Mouse (Mus musculus) midbrain, embryonic 15.5 days (tissue): ENCODE data around the gene Mrps9. TPM values are rescaled to one million over a fixed set of nuclear protein-coding genes. Genes with fewer than 3 reads are reported as not detected.

ENCODE experiments used
- ATAC-seq: fragments of 200-750 bp; cut with Nextera tagmentation; replicated peaks from 2 replicates; pipeline ENCODE4 v1.8.0; 2017; ENCODE audit warnings: moderate TSS enrichment
- H3K27ac ChIP-seq: fragments of 300-500 bp; sonication (generic); 2 replicates; pipeline ENCODE4 v1.5.1; 2015; ENCODE audit warnings: mild to moderate bottlenecking, inconsistent platforms
- H3K27me3 ChIP-seq: fragments of 300-500 bp; sonication (generic); replicated peaks from 2 replicates; pipeline ENCODE4 v1.6.1; 2015; ENCODE audit warnings: inconsistent platforms
- H3K36me3 ChIP-seq: fragments of 300-500 bp; sonication (generic); replicated peaks from 2 replicates; pipeline ENCODE4 v1.6.1; 2015; ENCODE audit warnings: inconsistent platforms
- H3K4me1 ChIP-seq: fragments of 300-500 bp; sonication (generic); 2 replicates; pipeline ENCODE4 v1.6.1; 2015; ENCODE audit warnings: inconsistent platforms
- H3K4me2 ChIP-seq: fragments of 300-500 bp; sonication (generic); 2 replicates; pipeline ENCODE4 v1.6.1; 2015; ENCODE audit warnings: inconsistent platforms, mild to moderate bottlenecking, moderate library complexity
- H3K4me3 ChIP-seq: fragments of 300-500 bp; sonication (generic); 2 replicates; pipeline ENCODE4 v1.5.1; 2015; ENCODE audit warnings: mild to moderate bottlenecking, inconsistent platforms
- H3K9ac ChIP-seq: fragments of 300-500 bp; sonication (generic); 2 replicates; pipeline ENCODE4 v1.6.1; 2015; ENCODE audit warnings: mild to moderate bottlenecking, inconsistent platforms
- H3K9me3 ChIP-seq: fragments of 300-500 bp; sonication (generic); 2 replicates; pipeline ENCODE4 v1.6.1; 2016; ENCODE audit warnings: inconsistent platforms
- WGBS: fragments of 180-500 bp; shearing (Covaris S2); methylation state at CpG from one replicate; pipeline ENCODE4 v1.1.7; 2015; ENCODE audit warnings: mixed read lengths; 5-methylcytosine and 5-hydroxymethylcytosine counted together
- polyA plus RNA-seq: library from polyadenylated mRNA; unstranded; fragments of >200 nt; fragmentation: Nextera tagmentation; extraction: Ambion mirVana; gene quantifications from 2 replicates; pipeline ENCODE4 v1.2.1, GENCODE M21; 2015

Mrps9 gene
- polyA plus RNA-seq = 29.3 and 35.4 TPM in 2 replicates

- Histone ChIP-seq H3K4me2 (peak within 1 kb of the TSS; percentile 58), H3K9ac (peak within 1 kb of the TSS; percentile 82), H3K36me3 (no peaks in the 10 kb centered on the region), H3K4me1 (peaks cover 12% of the 10 kb centered on the region), H3K27me3 (no peaks in the 10 kb centered on the region), H3K4me3 (peak within 1 kb of the TSS; percentile 98), H3K9me3 (no peaks in the 10 kb centered on the region), H3K27ac (peak within 1 kb of the TSS; percentile 74)
- under 1% methylated on average over 23 of the region's 23 CpGs for WGBS
- ATAC-seq = peak; percentile 100
These were observed at the start of gene Mrps9 for GRCm38 (mm10) chr1:42850663-42851397. Gene Mrps9, plus strand, starts transcription at chr1:42851233.

GRCm38 (mm10) chr1:42813301-42813845 is 37.7 kb upstream of the Mrps9 start:
- Histone ChIP-seq H3K9me3 (no peaks in the 10 kb centered on the region), H3K36me3 (no peaks in the 10 kb centered on the region), H3K9ac (no peak overlapping the region), H3K4me3 (no peak overlapping the region), H3K27ac (no peak overlapping the region), H3K4me2 (no peak overlapping the region), H3K4me1 (no peaks in the 10 kb centered on the region), H3K27me3 (no peaks in the 10 kb centered on the region)
- ATAC-seq = no peak
- WGBS = 87% methylated on average over 6 of the region's 6 CpGs

- ATAC-seq = peak; percentile 76
- Histone ChIP-seq H3K36me3 (no peaks in the 10 kb centered on the region), H3K4me1 (no peaks in the 10 kb centered on the region), H3K9me3 (no peaks in the 10 kb centered on the region), H3K4me3 (no peak overlapping the region), H3K4me2 (peak overlapping the region; percentile 5; the same call in 1 of the 2 replicates), H3K27ac (peak overlapping the region; percentile 41), H3K27me3 (no peaks in the 10 kb centered on the region), H3K9ac (no peak overlapping the region)
- WGBS = 69% methylated on average over 15 of the region's 15 CpGs
These were observed 36.0 kb upstream of the Mrps9 start for GRCm38 (mm10) chr1:42814798-42815619.

GRCm38 (mm10) chr1:42851398-42851767 is 350 bp downstream of the Mrps9 start:
- H3K27me3 ChIP-seq = no peaks in the 10 kb centered on the region
- peak overlapping the region; percentile 98 for H3K4me3 ChIP-seq
- H3K4me2 ChIP-seq = peak overlapping the region; percentile 58
- no peaks in the 10 kb centered on the region for H3K36me3 ChIP-seq
- peak overlapping the region; percentile 74 for H3K27ac ChIP-seq
- no peaks in the 10 kb centered on the region for H3K9me3 ChIP-seq
- peaks cover 12% of the 10 kb centered on the region for H3K4me1 ChIP-seq
- peak overlapping the region; percentile 82 for H3K9ac ChIP-seq
- under 1% methylated on average over 21 of the region's 21 CpGs for WGBS
- ATAC-seq = peak; percentile 82

- ATAC-seq = no peak
- H3K9ac ChIP-seq = peak overlapping the region; percentile 82; the same call in 1 of the 2 replicates
These were observed 777 bp downstream of the Mrps9 start for GRCm38 (mm10) chr1:42851810-42852209.

GRCm38 (mm10) chr1:42864719-42865250 is 13.8 kb downstream of the Mrps9 start:
- Histone ChIP-seq H3K27me3 (no peaks in the 10 kb centered on the region), H3K4me1 (no peaks in the 10 kb centered on the region), H3K4me2 (no peak overlapping the region), H3K9me3 (no peaks in the 10 kb centered on the region), H3K4me3 (no peak overlapping the region), H3K9ac (no peak overlapping the region), H3K27ac (no peak overlapping the region), H3K36me3 (no peaks in the 10 kb centered on the region)
- WGBS = 98% methylated on average over 5 of the region's 5 CpGs
- ATAC-seq = peak; percentile 4; the same call in 1 of the 2 replicates

More at GRCm38 (mm10) chr1:42851810-42852209, 777 bp downstream of the Mrps9 start:
- Histone ChIP-seq H3K36me3 (no peaks in the 10 kb centered on the region), H3K4me3 (peak overlapping the region; percentile 98), H3K27ac (no peak overlapping the region), H3K27me3 (no peaks in the 10 kb centered on the region), H3K4me2 (peak overlapping the region; percentile 58), H3K4me1 (peaks cover 12% of the 10 kb centered on the region), H3K9me3 (no peaks in the 10 kb centered on the region)
- WGBS = 3% methylated on average over 16 of the region's 16 CpGs

- ATAC-seq = peak; percentile 50
These were observed 14.4 kb downstream of the Mrps9 start for GRCm38 (mm10) chr1:42865336-42865939.

GRCm38 (mm10) chr1:42865986-42866385 is 15.0 kb downstream of the Mrps9 start:
- no peak overlapping the region for H3K9ac ChIP-seq
- no peak overlapping the region for H3K4me2 ChIP-seq
- H3K27ac ChIP-seq = no peak overlapping the region
- H3K9me3 ChIP-seq = no peaks in the 10 kb centered on the region
- no peak for ATAC-seq
- H3K36me3 ChIP-seq = no peaks in the 10 kb centered on the region
- no peaks in the 10 kb centered on the region for H3K27me3 ChIP-seq
- WGBS = 93% methylated on average over 4 of the region's 4 CpGs
- no peak overlapping the region for H3K4me3 ChIP-seq
- no peaks in the 10 kb centered on the region for H3K4me1 ChIP-seq

More at GRCm38 (mm10) chr1:42865336-42865939, 14.4 kb downstream of the Mrps9 start:
- Histone ChIP-seq H3K4me1 (no peaks in the 10 kb centered on the region), H3K36me3 (no peaks in the 10 kb centered on the region), H3K4me2 (no peak overlapping the region), H3K27ac (no peak overlapping the region), H3K9ac (no peak overlapping the region), H3K9me3 (no peaks in the 10 kb centered on the region), H3K4me3 (no peak overlapping the region), H3K27me3 (no peaks in the 10 kb centered on the region)
- WGBS = 99% methylated on average over 4 of the region's 4 CpGs

GRCm38 (mm10) chr1:42867188-42867587 is 16.2 kb downstream of the Mrps9 start:
- WGBS = 97% methylated on average over 3 of the region's 3 CpGs
- ATAC-seq = no peak
- Histone ChIP-seq H3K9me3 (no peaks in the 10 kb centered on the region), H3K4me1 (no peaks in the 10 kb centered on the region), H3K27ac (no peak overlapping the region), H3K36me3 (no peaks in the 10 kb centered on the region), H3K9ac (no peak overlapping the region), H3K4me2 (no peak overlapping the region), H3K4me3 (no peak overlapping the region), H3K27me3 (no peaks in the 10 kb centered on the region)

GRCm38 (mm10) chr1:42874174-42874573 is 23.1 kb downstream of the Mrps9 start:
- WGBS = 80% methylated on average over 2 of the region's 2 CpGs
- no peak for ATAC-seq

GRCm38 (mm10) chr1:42875271-42875670 is 24.2 kb downstream of the Mrps9 start:
- 75% methylated on average over 5 of the region's 5 CpGs for WGBS

More at GRCm38 (mm10) chr1:42874174-42874573, 23.1 kb downstream of the Mrps9 start:
- no peaks in the 10 kb centered on the region for H3K27me3 ChIP-seq
- no peak overlapping the region for H3K27ac ChIP-seq
- H3K36me3 ChIP-seq = no peaks in the 10 kb centered on the region
- H3K4me3 ChIP-seq = no peak overlapping the region
- H3K9ac ChIP-seq = no peak overlapping the region
- H3K9me3 ChIP-seq = no peaks in the 10 kb centered on the region
- no peak overlapping the region for H3K4me2 ChIP-seq
- peaks cover 14% of the 10 kb centered on the region for H3K4me1 ChIP-seq

More at GRCm38 (mm10) chr1:42875271-42875670, 24.2 kb downstream of the Mrps9 start:
- H3K36me3 ChIP-seq = no peaks in the 10 kb centered on the region
- peaks cover 14% of the 10 kb centered on the region for H3K4me1 ChIP-seq
- no peaks in the 10 kb centered on the region for H3K27me3 ChIP-seq
- no peak overlapping the region for H3K9ac ChIP-seq
- no peaks in the 10 kb centered on the region for H3K9me3 ChIP-seq
- H3K27ac ChIP-seq = no peak overlapping the region
- H3K4me3 ChIP-seq = no peak overlapping the region
- no peak overlapping the region for H3K4me2 ChIP-seq
- no peak for ATAC-seq
